Mouse (Mus musculus) megakaryocyte, embryonic 14.5 days (primary cell): ENCODE data around the gene Styxl1.

Source experiments
- FLI1 ChIP-seq: IDR thresholded peaks from 2 replicates; pipeline ENCODE4 v1.6.1; 2012; ENCODE audit warnings: low read length, inconsistent platforms, mixed read lengths
- GATA1 ChIP-seq: IDR thresholded peaks from 3 replicates; pipeline ENCODE4 v1.6.1; 2012; ENCODE audit warnings: mixed read lengths, low read length, inconsistent platforms, borderline replicate concordance

DNA sequence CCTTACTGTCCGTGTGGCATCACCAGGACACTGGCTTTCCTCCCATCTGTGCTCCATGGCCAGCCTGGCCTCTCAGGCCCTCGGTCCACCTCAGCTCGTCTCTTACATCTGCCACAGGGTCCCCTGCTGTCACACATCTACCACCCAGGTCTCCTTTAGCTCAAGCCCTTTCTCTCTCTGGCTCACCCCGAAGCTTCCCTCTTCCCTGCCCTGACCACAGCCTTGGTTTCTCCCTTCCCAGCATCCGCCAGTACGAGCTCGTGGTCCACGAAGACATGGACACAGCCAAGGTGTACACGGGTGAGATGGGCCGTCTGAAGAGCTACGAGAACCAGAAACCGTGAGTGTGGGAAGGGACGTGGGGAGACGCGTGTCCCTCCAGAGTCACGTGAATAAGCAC lies 46.9 kb downstream of the Styxl1 start:
- no peak for TF ChIP-seq GATA1
- no peak for TF ChIP-seq FLI1
